Mouse (Mus musculus) kidney, postnatal 25 days (tissue): ENCODE measurements around the gene Tmem63b.
"Not testable (repeated sequence)": the region's sequence is repeated elsewhere in the genome, so short reads cannot be mapped to it uniquely, and the experiment has no call there.

Source experiments
- DNase-seq, 2 experiments: peaks; one replicate each; pipeline ENCODE4 v3.0.0; 2021; ENCODE audit warnings: mixed read lengths in 2 of 2

Tmem63b gene

GRCm38 (mm10) chr17:45667986-45668385 is 18.7 kb downstream of the Tmem63b start:
- DNase-seq: no peak

- DNase-seq: no peak
Measured at GRCm38 (mm10) chr17:45667481-45667880, 19.2 kb downstream of the Tmem63b start.

- no peak for DNase-seq
Measured at GRCm38 (mm10) chr17:45666091-45666490, 20.6 kb downstream of the Tmem63b start.

GRCm38 (mm10) chr17:45664608-45665007 is 22.1 kb downstream of the Tmem63b start:
- no peak for DNase-seq

GRCm38 (mm10) chr17:45663106-45663919 is 23.4 kb downstream of the Tmem63b start:
- DNase-seq: peak; percentile 77 to 78

GRCm38 (mm10) chr17:45659225-45659624 is 27.5 kb downstream of the Tmem63b start, which contains the start of gene Capn11:
TSS of gene Capn11 (minus strand) at chr17:45659325.
- DNase-seq: no peak

GRCm38 (mm10) chr17:45655820-45656219 is 30.9 kb downstream of the Tmem63b start:
- DNase-seq: peak in 1 of 2 experiments; percentile 9

GRCm38 (mm10) chr17:45653233-45653632 is 33.5 kb downstream of the Tmem63b start:
- no peak for DNase-seq

- no peak for DNase-seq
Measured at GRCm38 (mm10) chr17:45644185-45644584, 42.5 kb downstream of the Tmem63b start.

GRCm38 (mm10) chr17:45642701-45643100 is 44.0 kb downstream of the Tmem63b start:
- DNase-seq: peak; percentile 69 to 74

- no peak for DNase-seq
Measured at GRCm38 (mm10) chr17:45641981-45642380, 44.7 kb downstream of the Tmem63b start.

- peak in 1 of 2 experiments; percentile 22 for DNase-seq
Measured at GRCm38 (mm10) chr17:45638596-45639295, 48.0 kb downstream of the Tmem63b start.

GRCm38 (mm10) chr17:45634033-45634432 is 52.7 kb downstream of the Tmem63b start:
- DNase-seq: no peak

GRCm38 (mm10) chr17:45631940-45632339 is 54.8 kb downstream of the Tmem63b start:
- no peak for DNase-seq

- no peak for DNase-seq
Measured at GRCm38 (mm10) chr17:45630992-45631391, 55.7 kb downstream of the Tmem63b start.

- peak; percentile 74 to 85 for DNase-seq
Measured at GRCm38 (mm10) chr17:45629861-45630694, 56.6 kb downstream of the Tmem63b start.

- DNase-seq: peak in 1 of 2 experiments; percentile 21
Measured at GRCm38 (mm10) chr17:45628885-45629855, 57.5 kb downstream of the Tmem63b start.

GRCm38 (mm10) chr17:45628160-45628559 is 58.5 kb downstream of the Tmem63b start:
- no peak for DNase-seq

- DNase-seq: peak; percentile 62 to 79
Measured at GRCm38 (mm10) chr17:45626577-45627134, 60.0 kb downstream of the Tmem63b start.

GRCm38 (mm10) chr17:45623425-45623824 is 63.3 kb downstream of the Tmem63b start:
- DNase-seq: not testable (repeated sequence)
